Mouse (Mus musculus) neural tube, embryonic 14.5 days (tissue): Measurements from ENCODE around the gene Syngr1. TPM values are rescaled to one million over a fixed set of nuclear protein-coding genes. Genes with fewer than 3 reads are reported as not detected.

Experiments used
- ATAC-seq: fragments of 200-750 bp; cut with Nextera tagmentation; 2 replicates; pipeline ENCODE4 v1.8.0; 2017; ENCODE audit warnings: low read depth, mild to moderate bottlenecking, moderate TSS enrichment, moderate library complexity
- H3K27ac ChIP-seq: fragments of 300-500 bp; sonication (generic); 2 replicates; pipeline ENCODE4 v1.5.1; 2014; ENCODE audit warnings: low read depth, mild to moderate bottlenecking, control low read depth, low read length, moderate library complexity, mixed read lengths
- H3K27me3 ChIP-seq: fragments of 300-500 bp; sonication (generic); 2 replicates; pipeline ENCODE4 v1.6.1; 2014; ENCODE audit warnings: low read length; ENCODE audit not compliant: control insufficient read depth, insufficient read depth
- H3K36me3 ChIP-seq: fragments of 300-500 bp; sonication (generic); 2 replicates; pipeline ENCODE4 v1.6.1; 2014; ENCODE audit warnings: low read length, mixed read lengths; ENCODE audit not compliant: control insufficient read depth, insufficient read depth
- H3K4me1 ChIP-seq: fragments of 300-500 bp; sonication (generic); 2 replicates; pipeline ENCODE4 v1.6.1; 2014; ENCODE audit warnings: low read length; ENCODE audit not compliant: control insufficient read depth, insufficient read depth
- H3K4me2 ChIP-seq: fragments of 300-500 bp; sonication (generic); 2 replicates; pipeline ENCODE4 v1.6.1; 2014; ENCODE audit warnings: mild to moderate bottlenecking, low read depth, low read length, control low read depth
- H3K4me3 ChIP-seq: fragments of 300-500 bp; sonication (generic); 2 replicates; pipeline ENCODE4 v1.5.1; 2014; ENCODE audit warnings: low read depth, low read length, control low read depth, mixed read lengths
- H3K9ac ChIP-seq: fragments of 300-500 bp; sonication (generic); replicated peaks from 2 replicates; pipeline ENCODE4 v1.6.1; 2014; ENCODE audit warnings: low read depth, mild to moderate bottlenecking, control low read depth, low read length, mixed read lengths
- H3K9me3 ChIP-seq: fragments of 300-500 bp; sonication (generic); 2 replicates; pipeline ENCODE4 v1.6.1; 2016; ENCODE audit warnings: low read length; ENCODE audit not compliant: control insufficient read depth
- WGBS: fragments of 180-500 bp; shearing (Covaris S2); extraction: QIAGEN DNeasy Blood & Tissue Kit; methylation state at CpG from one replicate; pipeline ENCODE4 v1.1.7; 2014; 5-methylcytosine and 5-hydroxymethylcytosine counted together
- microRNA-seq: library from miRNA; unstranded; fragments of <30 nt; microRNA quantifications from one replicate; pipeline ENCODE4, GENCODE M21; 2016
- polyA plus RNA-seq: library from polyadenylated mRNA; unstranded; fragments of >200 nt; fragmentation: Nextera tagmentation; extraction: Ambion mirVana; gene quantifications from 2 replicates; pipeline ENCODE4 v1.2.1, GENCODE M21; 2014

The Syngr1 gene
- polyA plus RNA-seq, 1 experiment from 2014 or later: 30.3 TPM

GRCm38 (mm10) chr15:80161199-80161598 is 70.1 kb downstream of the Syngr1 start:
- no peak overlapping the region for H3K9ac ChIP-seq
- 89% methylated on average over 3 of the region's 3 CpGs for WGBS
- no peaks in the 10 kb centered on the region for H3K9me3 ChIP-seq
- no peak overlapping the region for H3K4me2 ChIP-seq
- no peak for ATAC-seq
- no peak overlapping the region for H3K27ac ChIP-seq
- H3K27me3 ChIP-seq: no peaks in the 10 kb centered on the region
- no peaks in the 10 kb centered on the region for H3K4me1 ChIP-seq
- H3K4me3 ChIP-seq: no peak overlapping the region
- H3K36me3 ChIP-seq: peaks cover 47% of the 10 kb centered on the region

- ATAC-seq: no peak
- no peaks in the 10 kb centered on the region for H3K27me3 ChIP-seq
- no peak overlapping the region for H3K4me2 ChIP-seq
- H3K36me3 ChIP-seq: peaks cover 42% of the 10 kb centered on the region
- H3K4me1 ChIP-seq: no peaks in the 10 kb centered on the region
- no peak overlapping the region for H3K9ac ChIP-seq
- 86% methylated on average over 4 of the region's 4 CpGs for whole genome bisulfite sequencing
- H3K9me3 ChIP-seq: no peaks in the 10 kb centered on the region
- no peak overlapping the region for H3K4me3 ChIP-seq
- H3K27ac ChIP-seq: no peak overlapping the region
Observed at GRCm38 (mm10) chr15:80162401-80162964, 71.3 kb downstream of the Syngr1 start.

- Histone ChIP-seq H3K36me3 (peaks cover 34% of the 10 kb centered on the region), H3K4me2 (no peak overlapping the region), H3K4me3 (no peak overlapping the region), H3K9me3 (no peaks in the 10 kb centered on the region), H3K4me1 (no peaks in the 10 kb centered on the region), H3K9ac (no peak overlapping the region), H3K27ac (no peak overlapping the region), H3K27me3 (no peaks in the 10 kb centered on the region)
- 84% methylated on average over 11 of the region's 11 CpGs for WGBS
- ATAC-seq: no peak
Observed at GRCm38 (mm10) chr15:80163274-80163673, 72.1 kb downstream of the Syngr1 start.

- H3K4me2 ChIP-seq: no peak overlapping the region
- no peaks in the 10 kb centered on the region for H3K9me3 ChIP-seq
- H3K36me3 ChIP-seq: peaks cover 32% of the 10 kb centered on the region
- WGBS: 94% methylated on average over 4 of the region's 4 CpGs
- ATAC-seq: no peak
- H3K4me1 ChIP-seq: no peaks in the 10 kb centered on the region
- H3K27me3 ChIP-seq: no peaks in the 10 kb centered on the region
- no peak overlapping the region for H3K9ac ChIP-seq
- no peak overlapping the region for H3K27ac ChIP-seq
- no peak overlapping the region for H3K4me3 ChIP-seq
Observed at GRCm38 (mm10) chr15:80163716-80164115, 72.6 kb downstream of the Syngr1 start.

- Histone ChIP-seq H3K4me1 (no peaks in the 10 kb centered on the region), H3K4me3 (no peak overlapping the region), H3K27me3 (no peaks in the 10 kb centered on the region), H3K4me2 (no peak overlapping the region), H3K27ac (no peak overlapping the region), H3K9me3 (no peaks in the 10 kb centered on the region), H3K9ac (no peak overlapping the region), H3K36me3 (peaks cover 16% of the 10 kb centered on the region)
- 54% methylated on average over 5 of the region's 5 CpGs for WGBS
- ATAC-seq: no peak
Observed at GRCm38 (mm10) chr15:80165396-80165795, 74.3 kb downstream of the Syngr1 start.

Small RNA genes within 50 kb of the gene (microRNA-seq; reads per million reads assigned to microRNA genes)
- 41.3 reads per million, percentile 32 among the genes with 10 or more reads in this experiment for gene Snord43

Other genes with a start within 250 kb of the Syngr1 start
- 2.3 and 6.0 TPM in 2 replicates for gene Apobec3, start 199.7 kb upstream of the Syngr1 start, polyA plus RNA-seq
- 4.3 and 5.0 TPM in 2 replicates for gene Cbx7, start 120.2 kb upstream of the Syngr1 start, polyA plus RNA-seq
- 4.5 and 5.0 TPM in 2 replicates for gene Pdgfb, start 76.4 kb upstream of the Syngr1 start, polyA plus RNA-seq
- gene Rpl3, start 534 bp downstream of the Syngr1 start, polyA plus RNA-seq: 633 and 702 TPM in 2 replicates
- 30.1 and 36.6 TPM in 2 replicates for gene Tab1, start 41.8 kb downstream of the Syngr1 start, polyA plus RNA-seq
- 24.2 and 25.7 TPM in 2 replicates for gene Mgat3, start 82.4 kb downstream of the Syngr1 start, polyA plus RNA-seq
- 35.8 and 41.5 TPM in 2 replicates for gene Mief1, start 142.7 kb downstream of the Syngr1 start, polyA plus RNA-seq
- gene AC140267.1, start 144.5 kb downstream of the Syngr1 start, polyA plus RNA-seq: not detected in 2 replicates
- gene Atf4, start 163.8 kb downstream of the Syngr1 start, polyA plus RNA-seq: 110 and 112 TPM in 2 replicates
- gene Rps19bp1, start 173.0 kb downstream of the Syngr1 start, polyA plus RNA-seq: 74.5 and 84.0 TPM in 2 replicates
- gene Cacna1i, start 195.9 kb downstream of the Syngr1 start, polyA plus RNA-seq: 0.71 and 0.95 TPM in 2 replicates